Mouse (Mus musculus) E14TG2a.4 (cell line): ENCODE results near the gene Clpx.

Source experiments
- CTCF ChIP-seq: conservative IDR thresholded peaks from 2 replicates; pipeline ENCODE4 v1.5.1; 2014; ENCODE audit warnings: low read length
- NANOG ChIP-seq: IDR thresholded peaks from 2 replicates; pipeline ENCODE4 v1.6.1; 2014; ENCODE audit warnings: borderline replicate concordance, low read length, mixed read lengths

- TF ChIP-seq CTCF (no peak), NANOG (no peak)
Measured at GRCm38 (mm10) chr9:65322255-65322900, 28.3 kb downstream of the Clpx start.
